Mouse (Mus musculus) myocyte (in vitro differentiated cells): ENCODE data around the gene Cyfip1.

Experiments used
- MAX ChIP-seq: IDR thresholded peaks from one replicate; pipeline ENCODE4 v1.6.1; 2011; ENCODE audit warnings: low read depth, mild to moderate bottlenecking, control low read depth
- POLR2AphosphoS2 ChIP-seq: IDR thresholded peaks from one replicate; pipeline ENCODE4 v1.6.1; 2011; ENCODE audit warnings: low read depth, control low read depth; ENCODE audit not compliant: insufficient read length
- USF1 ChIP-seq: IDR thresholded peaks from one replicate; pipeline ENCODE4 v1.6.1; 2011; ENCODE audit warnings: low read depth, mild to moderate bottlenecking, control low read depth, moderate library complexity

GRCm38 (mm10) chr7:55861175-55861574 is 19.6 kb downstream of the Cyfip1 start:
- no peak for TF ChIP-seq USF1
- no peak for TF ChIP-seq POLR2AphosphoS2
- no peak for TF ChIP-seq MAX
